Mouse (Mus musculus): ENCODE data around the gene Zw10. TPM values are rescaled to one million over a fixed set of nuclear protein-coding genes. Genes with fewer than 3 reads are reported as not detected.

Gene Zw10
- total RNA-seq, 2 experiments from 2014 or later, result 7.4 to 8.4 TPM

Other genes starting within 250 kb of the Zw10 start
- gene Zbtb16, start 219.4 kb upstream of the Zw10 start, total RNA-seq (2021), result 100 to 1,000 TPM; 129 to 168 TPM
- gene Htr3a, start 144.5 kb upstream of the Zw10 start, total RNA-seq (2021), result not detected
- not detected for gene Htr3b, start 90.6 kb upstream of the Zw10 start, total RNA-seq (2021)
- gene Usp28, start 70.2 kb upstream of the Zw10 start, total RNA-seq (2021), result 10 to 100 TPM; 68.2 to 77.8 TPM
- gene Tmprss5, start 25.6 kb downstream of the Zw10 start, total RNA-seq (2021), result under 1 TPM in 1 of 2 experiments, not detected in 1; 0.42 TPM
- not detected for gene Gm4894, start 194.9 kb downstream of the Zw10 start, total RNA-seq (2021)